Comparison of ENCODE assay signal across 23 mouse cellular contexts in the genomic region with DNA sequence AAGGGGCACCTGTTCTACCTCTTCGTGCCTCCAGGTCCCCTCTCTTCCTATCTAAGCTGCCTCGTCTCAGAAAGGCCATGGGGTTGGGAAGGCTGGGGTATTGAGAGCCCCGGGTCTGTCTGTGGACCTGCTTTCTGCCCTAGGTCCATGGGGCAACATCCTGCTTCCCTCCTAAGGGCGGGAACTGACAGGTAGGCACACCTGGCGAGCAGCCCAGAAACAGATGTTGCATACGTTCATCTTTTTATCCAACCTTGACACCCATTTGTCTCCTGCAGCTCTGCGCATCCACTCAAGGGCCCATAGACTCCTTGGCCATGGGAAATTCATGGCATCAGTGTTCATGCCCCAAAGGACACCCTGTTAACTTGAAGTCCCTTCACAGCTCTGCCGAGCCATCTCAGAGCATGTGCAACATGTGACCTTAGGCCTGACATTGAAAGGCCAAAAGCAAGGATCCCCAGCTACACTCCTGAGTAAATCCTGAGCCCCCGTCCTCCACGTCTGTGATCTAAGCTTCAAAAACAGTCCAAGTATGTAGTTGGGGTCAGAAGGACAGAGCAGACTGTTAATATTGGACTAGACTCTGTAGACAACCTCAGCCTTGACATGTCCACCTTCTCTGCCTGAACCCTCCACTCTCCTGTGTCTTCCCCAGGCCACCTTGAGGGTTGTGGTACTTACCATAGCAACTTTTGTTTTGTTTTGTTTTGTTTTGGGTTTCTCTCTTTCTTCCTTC. TPM values are rescaled to one million over a fixed set of nuclear protein-coding genes. Genes with fewer than 3 reads are reported as not detected.
DNase-seq lines count a peak whose midpoint lies in the region; ATAC-seq and TF ChIP-seq lines count a peak whose summit lies in the region.
"Had no signal": no experiment of that assay in that cellular context is flagged by ENCODE, and none has a peak within 500 bp of the region (broad histone marks: within the 10 kb centered on the region; RNA-seq: fewer than 3 reads in every experiment).

No protein-coding gene starts in this region.

- H3K4me1 ChIP-seq in lung, embryonic 15.5 days = peaks cover 17% of the 10 kb centered on the region; the same call in 1 of the 2 replicates
- peaks cover 29% of the 10 kb centered on the region for H3K4me1 ChIP-seq in kidney, embryonic 15.5 days
- H3K4me1 ChIP-seq in intestine, postnatal 0 days (replicated peaks; ENCODE audit: control insufficient read depth, insufficient read depth, low read length) = no peaks in the 10 kb centered on the region

- H3K36me3 ChIP-seq in lung, embryonic 15.5 days = no peaks in the 10 kb centered on the region
- H3K36me3 ChIP-seq in kidney, embryonic 15.5 days = no peaks in the 10 kb centered on the region
- H3K36me3 ChIP-seq in intestine, postnatal 0 days (ENCODE audit: control insufficient read depth, insufficient read depth) = no peaks in the 10 kb centered on the region
- H3K36me3 ChIP-seq: embryonic facial prominence, embryonic 13.5 days; heart, embryonic 13.5 days had no signal

- WGBS in lung, embryonic 15.5 days = 81% methylated on average over 10 of the region's 10 CpGs
- 81% methylated on average over 10 of the region's 10 CpGs for WGBS in kidney, embryonic 15.5 days
- 68% methylated on average over 10 of the region's 10 CpGs for WGBS in intestine, postnatal 0 days

- no peaks in the 10 kb centered on the region for H3K27me3 ChIP-seq in lung, embryonic 15.5 days
- no peaks in the 10 kb centered on the region for H3K27me3 ChIP-seq in kidney, embryonic 15.5 days
- no peaks in the 10 kb centered on the region for H3K27me3 ChIP-seq in intestine, postnatal 0 days (replicated peaks; ENCODE audit: control insufficient read depth, insufficient read depth, low read length)
- H3K27me3 ChIP-seq: embryonic facial prominence, embryonic 13.5 days; heart, embryonic 13.5 days had no signal

- H3K9ac ChIP-seq in lung, embryonic 15.5 days = no peak overlapping the region
- no peak overlapping the region for H3K9ac ChIP-seq in kidney, embryonic 15.5 days
- H3K9ac ChIP-seq in intestine, postnatal 0 days (ENCODE audit: low read depth, low read length) = no peak overlapping the region
- H3K9ac ChIP-seq: embryonic facial prominence, embryonic 13.5 days; heart, embryonic 13.5 days had no signal

- no peak overlapping the region for H3K4me3 ChIP-seq in lung, embryonic 15.5 days
- no peak overlapping the region for H3K4me3 ChIP-seq in kidney, embryonic 15.5 days (replicated peaks)
- H3K4me3 ChIP-seq in intestine, postnatal 0 days (ENCODE audit: low read depth, low read length) = no peak overlapping the region
- H3K4me3 ChIP-seq: embryonic facial prominence, embryonic 13.5 days; gastrocnemius, adult 2 months; heart, embryonic 13.5 days had no signal

- no peak for ATAC-seq in lung, embryonic 15.5 days (ENCODE audit: borderline replicate concordance, extremely low read depth, low FRiP score, low TSS enrichment)
- no peak for ATAC-seq in kidney, embryonic 15.5 days (replicated peaks; ENCODE audit: low FRiP score)
- ATAC-seq in intestine, postnatal 0 days = no peak
- ATAC-seq: forebrain, embryonic 14.5 days had no signal

- no peaks in the 10 kb centered on the region for H3K9me3 ChIP-seq in lung, embryonic 15.5 days
- no peaks in the 10 kb centered on the region for H3K9me3 ChIP-seq in kidney, embryonic 15.5 days (replicated peaks)
- H3K9me3 ChIP-seq in intestine, postnatal 0 days (ENCODE audit: control insufficient read depth) = no peaks in the 10 kb centered on the region
- H3K9me3 ChIP-seq: embryonic facial prominence, embryonic 13.5 days; heart, embryonic 13.5 days had no signal

- no peak for TF ChIP-seq CTCF in intestine, postnatal 0 days (IDR thresholded peaks at IDR 0.05; ENCODE audit: low read depth)

- no peak overlapping the region for H3K4me2 ChIP-seq in lung, embryonic 15.5 days
- H3K4me2 ChIP-seq in kidney, embryonic 15.5 days = no peak overlapping the region
- H3K4me2 ChIP-seq in intestine, postnatal 0 days (replicated peaks; ENCODE audit: low read depth) = no peak overlapping the region
- H3K4me2 ChIP-seq: embryonic facial prominence, embryonic 13.5 days; heart, embryonic 13.5 days had no signal

- peak overlapping the region; percentile 82; the same call in 1 of the 2 replicates for H3K27ac ChIP-seq in lung, embryonic 15.5 days
- H3K27ac ChIP-seq in kidney, embryonic 15.5 days = 0 out of 2 replicates have a peak overlapping the region, but pooled peaks have one; percentile 9
- H3K27ac ChIP-seq in intestine, postnatal 0 days (ENCODE audit: low read depth, low read length) = no peak overlapping the region
- H3K27ac ChIP-seq: gastrocnemius, adult 2 months; heart, embryonic 13.5 days had no signal

- no peak for DNase-seq in lung, postnatal 10 days
- DNase-seq in kidney, postnatal 14 days = peak; percentile 37
- peak; percentile 42 for DNase-seq in yolk sac, embryonic 10.5 days (ENCODE audit: low spot score)
- DNase-seq in right cerebral cortex, postnatal 4 days = no peak
- DNase-seq in gastrocnemius, adult 8-10 months (ENCODE audit: low spot score in 2 of 2) = no peak
- DNase-seq: adrenal gland, postnatal 10 days; cerebellum, adult 11 months; cerebellum, adult 8-10 months; cerebellum, postnatal 25 days; gastrocnemius, postnatal 36 days; heart, adult 11 months; heart, postnatal 36 days had no signal

RNA-seq across cellular contexts. Expression of gene Ttll10, which starts 6.1 kb away (rescaled TPM):
- polyA plus RNA-seq in lung, embryonic 15.5 days (2015; fragmentation: Nextera tagmentation; extraction: Ambion mirVana) = 2.9 TPM in 2 replicates
- 7.8 TPM in 2 replicates for polyA plus RNA-seq in kidney, embryonic 15.5 days (2015; fragmentation: Nextera tagmentation; extraction: Ambion mirVana)
- polyA plus RNA-seq in intestine, postnatal 0 days (2015; fragmentation: Nextera tagmentation; extraction: Ambion mirVana) = 2.1 and 2.6 TPM in 2 replicates
- total RNA-seq in gastrocnemius, adult 8-10 months (2022) = not detected
- total RNA-seq: gastrocnemius, adult 2 months; gastrocnemius, postnatal 36 days; heart, postnatal 36 days; MEL had no signal
- polyA plus RNA-seq: C2C12; forebrain, embryonic 14.5 days; heart, postnatal 0 days; hindbrain, embryonic 11.5 days had no signal

RNA-seq across cellular contexts. Expression of gene Tnfrsf18, which starts 39.4 kb away (rescaled TPM):
- polyA plus RNA-seq in lung, embryonic 15.5 days (2015; fragmentation: Nextera tagmentation; extraction: Ambion mirVana) = 1.6 and 2.7 TPM in 2 replicates
- polyA plus RNA-seq in kidney, embryonic 15.5 days (2015; fragmentation: Nextera tagmentation; extraction: Ambion mirVana) = 1.7 and 2.4 TPM in 2 replicates
- 0.55 and 0.56 TPM in 2 replicates for polyA plus RNA-seq in intestine, postnatal 0 days (2015; fragmentation: Nextera tagmentation; extraction: Ambion mirVana)
- total RNA-seq in gastrocnemius, adult 8-10 months (2022) = not detected
- total RNA-seq: gastrocnemius, adult 2 months; heart, postnatal 36 days had no signal

RNA-seq across cellular contexts. Expression of gene 9430015G10Rik, which starts 44.5 kb away (rescaled TPM):
- polyA plus RNA-seq in lung, embryonic 15.5 days (2015; fragmentation: Nextera tagmentation; extraction: Ambion mirVana) = 40.2 and 43.4 TPM in 2 replicates
- 39.4 and 42.8 TPM in 2 replicates for polyA plus RNA-seq in kidney, embryonic 15.5 days (2015; fragmentation: Nextera tagmentation; extraction: Ambion mirVana)
- polyA plus RNA-seq in intestine, postnatal 0 days (2015; fragmentation: Nextera tagmentation; extraction: Ambion mirVana) = 3.4 and 3.5 TPM in 2 replicates
- 1 to 10 TPM; 2.1 to 4.2 (median 2.4) TPM for total RNA-seq in gastrocnemius, adult 8-10 months (2022)

RNA-seq across cellular contexts. Expression of gene Tnfrsf4, which starts 51.7 kb away (rescaled TPM):
- 0.39 and 0.42 TPM in 2 replicates for polyA plus RNA-seq in lung, embryonic 15.5 days (2015; fragmentation: Nextera tagmentation; extraction: Ambion mirVana)
- polyA plus RNA-seq in kidney, embryonic 15.5 days (2015; fragmentation: Nextera tagmentation; extraction: Ambion mirVana) = 0.72 and 0.78 TPM in 2 replicates
- polyA plus RNA-seq in intestine, postnatal 0 days (2015; fragmentation: Nextera tagmentation; extraction: Ambion mirVana) = 0.14 and 0.35 TPM in 2 replicates
- 1 to 10 TPM in 3 of 4 experiments, under 1 TPM in 1; 0.65 to 1.9 (median 1.4) TPM for total RNA-seq in gastrocnemius, adult 8-10 months (2022)

Comparison
In these comparisons a context has a peak if more than half of its experiments do, and no peak if none do; other contexts are left out.
1. DNase-seq: peak in kidney, postnatal 14 days (single experiment) and yolk sac, embryonic 10.5 days (single experiment); none in lung, postnatal 10 days (single experiment), right cerebral cortex, postnatal 4 days (single experiment) and gastrocnemius, adult 8-10 months (0 of 2).